Mouse (Mus musculus) gastrocnemius, adult 8-10 months (tissue): ENCODE measurements around the gene Golgb1. TPM values are rescaled to one million over a fixed set of nuclear protein-coding genes. Genes with fewer than 3 reads are reported as not detected.

Experiments used
- DNase-seq, 2 experiments: peaks; one replicate each; pipeline ENCODE4 v3.0.0; 2022; ENCODE audit warnings: low spot score in 2 of 2
- total RNA-seq, 4 experiments: library from RNA; stranded (reverse); gene quantifications; 2 replicates each; pipeline ENCODE4 v1.2.4; 2022

The Golgb1 gene
- total RNA-seq, 4 experiments from 2014 or later: 27.1 to 32.0 (median 28.2) TPM

GRCm38 (mm10) chr16:36941895-36942294 is 67.0 kb downstream of the Golgb1 start:
- DNase-seq: no peak

GRCm38 (mm10) chr16:36943591-36943990 is 68.7 kb downstream of the Golgb1 start:
- no peak for DNase-seq

DNA sequence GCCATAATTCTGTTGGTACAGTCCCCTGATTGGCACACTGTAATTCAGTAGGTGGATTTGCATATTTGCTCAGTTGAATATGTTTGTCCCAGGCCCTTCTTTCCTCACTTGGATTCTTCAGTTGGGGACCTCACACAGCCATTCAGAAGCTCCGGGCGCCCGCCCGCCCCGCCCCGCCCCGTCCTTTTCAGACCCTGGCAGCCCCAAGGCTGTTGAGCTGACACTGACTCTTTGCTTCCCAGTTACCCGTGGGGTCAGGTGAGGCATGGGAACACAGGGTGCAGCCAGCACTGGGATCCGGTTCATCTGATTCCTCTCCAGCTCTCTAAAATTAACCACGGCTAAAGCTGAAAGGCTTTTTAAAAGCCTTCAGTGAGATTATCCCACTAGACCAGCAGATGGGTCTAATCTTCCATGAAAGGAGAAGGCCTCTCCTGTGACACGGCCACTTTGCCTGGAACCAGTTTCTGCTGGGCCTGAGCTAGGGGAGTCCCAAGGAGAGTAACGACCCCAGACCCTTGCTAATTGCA is 70.0 kb downstream of the Golgb1 start:
- peak; percentile 63 to 79 for DNase-seq

DNA sequence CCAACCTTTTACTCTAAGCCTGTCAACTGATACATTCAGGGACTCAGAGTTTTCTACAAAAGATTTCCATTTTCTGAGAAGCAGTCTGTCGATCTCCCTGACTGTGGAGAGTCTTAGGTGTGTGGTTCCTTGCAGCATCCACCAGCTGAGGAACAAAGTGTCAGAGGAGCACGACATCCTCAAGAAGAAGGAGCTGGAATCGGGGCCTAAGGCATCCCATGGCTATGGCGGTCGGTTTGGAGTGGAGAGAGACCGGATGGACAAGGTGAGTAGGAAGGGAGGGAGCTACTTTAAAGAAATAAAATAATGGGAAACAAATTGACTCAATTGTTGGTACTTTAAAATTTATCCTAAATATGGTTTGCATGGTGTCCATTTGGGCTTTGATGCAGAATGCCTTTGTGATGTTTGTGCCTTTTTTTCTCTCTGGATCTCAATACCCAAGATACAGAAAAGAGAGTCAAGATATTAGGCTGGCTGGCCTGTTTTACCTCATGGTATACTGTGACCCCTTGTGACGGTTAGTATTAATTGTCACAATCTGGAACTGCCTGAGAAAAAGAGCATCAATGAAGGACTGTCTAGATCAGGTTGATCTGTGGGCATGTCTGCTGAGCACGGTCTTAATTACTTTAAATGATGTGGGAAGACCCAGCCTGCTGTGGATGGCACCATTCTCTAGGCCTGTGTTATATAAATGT is 71.7 kb downstream of the Golgb1 start:
- DNase-seq: no peak

- no peak for DNase-seq
These were observed 72.8 kb downstream of the Golgb1 start for GRCm38 (mm10) chr16:36947646-36948197.

GRCm38 (mm10) chr16:36949614-36950336 is 74.8 kb downstream of the Golgb1 start:
- no peak for DNase-seq

GRCm38 (mm10) chr16:36951029-36951428 is 76.1 kb downstream of the Golgb1 start:
- DNase-seq: no peak

GRCm38 (mm10) chr16:36955106-36955505 is 80.2 kb downstream of the Golgb1 start:
- no peak for DNase-seq

DNA sequence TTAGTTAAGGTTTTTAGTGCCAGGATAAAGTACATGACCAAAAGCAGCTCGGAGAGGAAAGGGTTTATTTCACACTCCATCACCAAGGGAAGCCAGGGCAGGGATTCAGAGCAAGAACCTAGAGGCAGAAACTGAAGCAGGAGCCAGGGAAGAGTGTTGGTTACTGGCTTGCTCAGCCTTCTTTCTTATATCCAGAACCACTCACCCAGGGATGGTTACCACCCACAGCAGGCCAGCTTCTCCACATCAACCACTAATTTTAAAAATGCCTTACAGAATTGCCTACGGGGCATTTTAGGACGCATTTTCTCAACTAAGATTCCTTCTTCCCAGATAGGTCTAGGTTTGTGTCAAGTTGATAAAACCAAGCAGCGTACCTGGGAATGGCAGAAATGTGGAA is 88.5 kb downstream of the Golgb1 start:
- DNase-seq: no peak

DNA sequence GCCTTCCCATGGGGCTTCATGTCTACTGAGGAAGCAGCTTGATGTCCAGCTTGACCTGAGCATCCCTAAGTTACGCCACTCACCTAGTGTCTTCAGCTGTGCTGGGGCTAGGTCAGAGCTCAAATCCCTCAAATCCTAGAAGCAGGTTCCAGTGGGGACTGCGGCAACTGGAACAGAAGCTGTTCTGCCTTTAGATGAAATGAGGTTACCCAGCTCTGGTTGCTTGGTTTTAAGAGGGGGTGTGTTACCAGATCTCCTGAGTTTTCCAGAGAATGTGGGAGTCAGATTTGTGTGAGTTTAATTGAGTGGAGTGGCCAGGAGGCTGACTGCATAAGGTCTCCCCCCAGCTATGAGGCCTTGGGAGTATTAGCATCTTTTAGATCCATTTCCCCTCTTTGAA is 104.2 kb downstream of the Golgb1 start:
- DNase-seq: no peak

Other genes starting within 250 kb of the Golgb1 start
- gene Cd86, start 209.1 kb upstream of the Golgb1 start, total RNA-seq: under 1 TPM; 0.27 to 0.65 (median 0.43) TPM
- under 1 TPM in 2 of 4 experiments, not detected in 2; 0.17 to 0.20 TPM for gene Ildr1, start 181.2 kb upstream of the Golgb1 start, total RNA-seq
- 1 to 10 TPM in 2 of 4 experiments, under 1 TPM in 2; 0.51 to 2.5 (median 1.5) TPM for gene Slc15a2, start 90.2 kb upstream of the Golgb1 start, total RNA-seq
- gene Iqcb1, start 46.8 kb upstream of the Golgb1 start, total RNA-seq: 1 to 10 TPM; 3.9 to 4.9 (median 4.8) TPM
- gene Eaf2, start 137 bp upstream of the Golgb1 start, total RNA-seq: under 1 TPM in 1 of 4 experiments, not detected in 3; 0.67 TPM
- gene Hcls1, start 59.8 kb downstream of the Golgb1 start, total RNA-seq: 1 to 10 TPM in 3 of 4 experiments, under 1 TPM in 1; 0.89 to 2.0 (median 1.7) TPM
- 100 to 1,000 TPM; 312 to 390 (median 343) TPM for gene Fbxo40, start 115.3 kb downstream of the Golgb1 start, total RNA-seq
- 1 to 10 TPM in 1 of 4 experiments, under 1 TPM in 3; 0.39 to 1.7 (median 0.52) TPM for gene Polq, start 136.6 kb downstream of the Golgb1 start, total RNA-seq